Mouse (Mus musculus) layer of hippocampus, postnatal 25 days (tissue): ENCODE data around the gene Dclk3. TPM values are rescaled to one million over a fixed set of nuclear protein-coding genes. Genes with fewer than 3 reads are reported as not detected.

ENCODE experiments used
- DNase-seq, 2 experiments: peaks; one replicate each; pipeline ENCODE4 v3.0.0; 2022; ENCODE audit warnings: mixed read lengths in 2 of 2, low spot score in 1 of 2; ENCODE audit errors: extremely low spot score in 1 of 2
- total RNA-seq, 2 experiments: library from RNA; stranded (reverse); gene quantifications; 2 replicates each; pipeline ENCODE4 v1.2.3; 2021

Dclk3 gene
- total RNA-seq = 10 to 100 TPM; 12.2 to 13.2 TPM

- DNase-seq = no peak
Observed at GRCm38 (mm10) chr9:111438904-111439835, at the start of gene Dclk3. TSS of gene Dclk3 (plus strand) at chr9:111439081.

GRCm38 (mm10) chr9:111390016-111390415, 48.9 kb upstream of the Dclk3 start:
- DNase-seq = no peak

GRCm38 (mm10) chr9:111391036-111391435, 47.8 kb upstream of the Dclk3 start:
- DNase-seq = no peak

GRCm38 (mm10) chr9:111391926-111392442, 46.9 kb upstream of the Dclk3 start:
- no peak for DNase-seq

- no peak for DNase-seq
Observed at GRCm38 (mm10) chr9:111395265-111395664, 43.6 kb upstream of the Dclk3 start.

- DNase-seq = no peak
Observed at GRCm38 (mm10) chr9:111398059-111398458, 40.8 kb upstream of the Dclk3 start.

GRCm38 (mm10) chr9:111400089-111400488, 38.8 kb upstream of the Dclk3 start:
- DNase-seq = no peak

GRCm38 (mm10) chr9:111403159-111403558, 35.7 kb upstream of the Dclk3 start:
- no peak for DNase-seq

GRCm38 (mm10) chr9:111404346-111405079, 34.4 kb upstream of the Dclk3 start:
- no peak for DNase-seq

GRCm38 (mm10) chr9:111405080-111405428, 33.8 kb upstream of the Dclk3 start:
- no peak for DNase-seq

GRCm38 (mm10) chr9:111408012-111408411, 30.9 kb upstream of the Dclk3 start:
- no peak for DNase-seq

- no peak for DNase-seq
Observed at GRCm38 (mm10) chr9:111408427-111408826, 30.5 kb upstream of the Dclk3 start.

- no peak for DNase-seq
Observed at GRCm38 (mm10) chr9:111412471-111413160, 26.3 kb upstream of the Dclk3 start.

- no peak for DNase-seq
Observed at GRCm38 (mm10) chr9:111421862-111422261, 17.0 kb upstream of the Dclk3 start.

GRCm38 (mm10) chr9:111422567-111422966, 16.3 kb upstream of the Dclk3 start:
- DNase-seq = no peak

GRCm38 (mm10) chr9:111425113-111425512, 13.8 kb upstream of the Dclk3 start:
- no peak for DNase-seq

- no peak for DNase-seq
Observed at GRCm38 (mm10) chr9:111425952-111426351, 12.9 kb upstream of the Dclk3 start.

GRCm38 (mm10) chr9:111427891-111428555, 10.9 kb upstream of the Dclk3 start:
- DNase-seq = no peak

GRCm38 (mm10) chr9:111428698-111429362, 10.1 kb upstream of the Dclk3 start:
- DNase-seq = no peak

- DNase-seq = no peak
Observed at GRCm38 (mm10) chr9:111429363-111429750, 9.5 kb upstream of the Dclk3 start.
